Mouse (Mus musculus) cerebellum, adult 18-20 months (tissue): ENCODE measurements around the gene Tubg1.
"Not testable (repeated sequence)": the region's sequence is repeated elsewhere in the genome, so short reads cannot be mapped to it uniquely, and the experiment has no call there.

Source experiments
- DNase-seq, 2 experiments: peaks; one replicate each; pipeline ENCODE4 v3.0.0; 2021

The Tubg1 gene

DNA sequence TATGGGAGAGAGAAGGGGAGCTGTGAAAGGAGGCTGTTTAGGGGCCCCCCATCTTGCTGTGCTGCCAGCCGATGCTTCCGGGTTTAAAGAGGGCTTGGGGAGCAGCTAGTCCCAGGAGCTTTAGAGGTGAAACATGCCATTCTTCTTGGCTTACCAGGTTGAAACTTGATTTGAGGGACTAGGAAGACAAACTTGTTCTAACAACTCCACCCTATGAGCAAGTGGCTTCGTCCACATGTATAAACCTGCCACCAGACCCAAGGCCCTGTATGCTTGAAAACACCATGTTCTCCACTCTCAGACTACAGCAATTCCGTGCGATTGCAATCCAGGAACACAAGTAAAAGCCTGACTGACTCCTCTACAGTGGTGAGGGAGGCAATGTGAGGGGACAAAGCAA, 16.7 kb upstream of the Tubg1 start:
- DNase-seq: no peak

DNA sequence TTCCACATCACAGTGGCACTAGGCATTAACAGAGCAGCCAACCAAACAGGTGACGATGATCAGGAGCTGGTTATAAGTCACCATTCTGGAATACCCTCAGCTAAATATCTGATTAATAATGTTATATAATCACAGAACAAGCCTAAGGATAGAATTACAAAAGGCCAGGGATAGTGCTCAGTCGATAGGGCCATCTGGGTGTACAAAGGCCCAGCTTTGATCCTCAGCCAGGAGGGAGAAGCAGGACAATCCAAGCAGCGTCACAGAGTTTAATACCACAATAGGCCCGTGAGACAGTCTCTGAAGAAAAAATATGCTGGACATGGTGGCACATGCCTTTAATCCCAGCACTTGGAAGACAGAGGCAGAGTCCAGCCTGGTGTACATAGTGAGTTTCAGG, 10.4 kb upstream of the Tubg1 start:
- no peak for DNase-seq

DNA sequence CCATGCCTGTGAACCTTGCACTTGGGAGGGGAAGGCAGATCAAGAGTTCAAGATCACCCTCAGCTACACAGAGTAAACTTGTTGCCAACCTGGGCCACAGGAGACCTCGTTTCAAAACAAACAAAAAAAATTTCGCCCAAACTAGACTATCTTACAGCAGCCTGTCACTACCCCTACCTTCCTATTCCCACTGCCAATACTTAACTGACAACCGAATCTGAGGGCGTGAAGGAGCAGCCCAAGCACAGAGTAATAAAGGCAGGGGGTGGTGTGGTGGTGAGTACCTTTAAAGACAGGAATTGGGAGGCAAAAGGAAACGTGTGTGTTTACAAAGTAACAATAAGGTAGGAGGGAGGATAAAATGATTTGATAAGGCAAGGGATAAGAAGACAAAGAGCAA, 9.0 kb upstream of the Tubg1 start:
- no peak for DNase-seq

DNA sequence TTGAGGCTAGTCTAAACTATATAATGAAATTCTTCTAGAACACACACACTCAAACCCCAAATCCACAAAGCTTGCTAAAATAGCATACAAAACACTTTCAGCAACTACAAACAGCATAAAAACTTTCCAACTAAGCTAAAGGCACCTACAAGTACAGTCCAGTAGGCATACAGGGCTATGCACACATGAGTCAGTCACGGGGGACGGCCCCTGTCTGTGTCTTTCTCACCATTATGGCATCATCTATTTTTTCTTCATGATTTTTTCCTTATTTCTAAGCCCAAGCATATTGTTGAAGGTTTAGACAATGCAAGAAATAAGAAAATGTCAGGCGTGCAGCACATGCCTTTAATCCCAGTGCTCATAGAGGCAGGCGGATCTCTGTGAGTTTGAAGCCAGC, 8.6 kb upstream of the Tubg1 start:
- DNase-seq: no peak

- no peak for DNase-seq
Observed at GRCm38 (mm10) chr11:101112186-101112585, 7.6 kb upstream of the Tubg1 start.

DNA sequence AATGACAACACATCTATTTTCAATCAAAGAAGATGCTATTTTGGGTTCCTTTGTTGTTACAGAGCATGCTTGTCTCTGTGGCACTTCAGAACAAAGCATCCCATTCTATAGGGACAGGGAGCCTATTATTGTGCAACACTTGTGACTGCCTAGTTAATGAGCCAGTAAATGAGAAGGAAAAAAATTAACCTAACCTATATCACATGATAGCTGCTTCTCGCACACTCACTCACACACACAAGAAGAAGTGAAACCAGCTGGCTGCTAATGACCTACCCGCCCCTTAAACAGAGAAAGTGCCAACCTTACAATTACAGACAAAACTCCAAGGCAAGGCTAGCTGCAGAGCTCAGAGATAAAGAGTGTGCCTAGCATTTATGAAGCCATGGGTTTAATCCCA, 4.2 kb upstream of the Tubg1 start:
- no peak for DNase-seq

DNA sequence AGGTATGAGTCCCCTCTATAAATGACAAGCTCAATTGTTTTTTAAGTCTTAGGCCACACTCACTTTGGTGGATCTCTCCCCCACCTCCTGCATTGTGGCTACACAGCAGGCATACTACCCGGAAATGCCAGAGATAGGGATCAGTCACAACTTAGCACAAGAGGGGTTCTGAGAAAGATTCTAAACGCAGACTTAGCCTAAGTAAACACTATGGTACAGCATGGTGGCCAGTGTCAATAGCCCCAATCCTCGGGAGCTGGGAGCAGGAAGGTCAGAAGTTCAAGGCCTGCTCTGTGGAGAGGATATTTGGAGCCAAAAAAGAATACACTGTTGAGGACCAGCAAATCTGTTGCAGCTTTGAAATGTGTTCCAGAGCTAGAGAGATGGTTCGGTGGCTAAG, 1.6 kb upstream of the Tubg1 start:
- no peak for DNase-seq

GRCm38 (mm10) chr11:101119131-101119760, 492 bp upstream of the Tubg1 start:
- DNase-seq: no peak

GRCm38 (mm10) chr11:101120545-101121188, 929 bp downstream of the Tubg1 start:
- peak in 1 of 2 experiments; percentile 31 for DNase-seq

- not testable (repeated sequence) for DNase-seq
Observed at GRCm38 (mm10) chr11:101124494-101124893, 4.8 kb downstream of the Tubg1 start.

DNA sequence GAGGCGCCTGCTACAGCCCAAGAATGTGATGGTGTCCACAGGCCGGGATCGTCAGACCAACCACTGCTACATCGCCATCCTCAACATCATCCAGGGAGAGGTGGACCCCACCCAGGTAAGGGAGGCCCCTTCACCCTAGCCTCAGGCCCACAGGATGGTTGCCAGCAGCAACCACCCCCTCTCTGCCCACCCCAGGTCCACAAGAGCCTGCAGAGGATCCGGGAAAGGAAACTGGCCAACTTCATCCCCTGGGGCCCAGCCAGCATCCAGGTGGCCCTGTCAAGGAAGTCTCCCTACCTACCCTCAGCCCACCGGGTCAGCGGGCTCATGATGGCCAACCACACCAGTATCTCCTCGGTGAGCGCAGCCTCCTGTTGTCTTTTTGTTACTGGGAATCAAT, 5.3 kb downstream of the Tubg1 start:
- DNase-seq: not testable (repeated sequence)

DNA sequence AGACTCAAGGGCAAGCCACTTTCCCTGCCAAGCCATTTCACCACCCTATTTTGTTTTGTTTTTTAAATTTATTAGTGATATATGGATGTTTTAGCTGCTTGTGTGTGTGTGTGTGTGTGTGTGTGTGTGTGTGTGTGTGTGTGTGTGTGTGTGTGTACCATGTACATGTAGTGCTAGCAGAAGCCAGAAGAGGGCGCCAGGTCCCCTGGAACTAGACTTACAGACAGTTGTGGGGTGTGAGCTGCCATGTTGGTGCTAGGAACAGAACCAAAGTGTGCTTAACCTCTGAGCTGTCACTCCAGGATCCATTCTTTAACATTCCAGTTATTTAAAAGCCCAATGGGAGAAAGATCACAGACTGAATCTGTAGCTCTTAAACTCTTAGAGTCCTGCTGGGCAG, 7.3 kb downstream of the Tubg1 start:
- DNase-seq: peak in 1 of 2 experiments; percentile 38

- DNase-seq: peak; percentile 80 to 91
Observed at GRCm38 (mm10) chr11:101128996-101129577, 9.3 kb downstream of the Tubg1 start.

GRCm38 (mm10) chr11:101130056-101130756, 10.5 kb downstream of the Tubg1 start:
- peak; percentile 45 to 49 for DNase-seq

DNA sequence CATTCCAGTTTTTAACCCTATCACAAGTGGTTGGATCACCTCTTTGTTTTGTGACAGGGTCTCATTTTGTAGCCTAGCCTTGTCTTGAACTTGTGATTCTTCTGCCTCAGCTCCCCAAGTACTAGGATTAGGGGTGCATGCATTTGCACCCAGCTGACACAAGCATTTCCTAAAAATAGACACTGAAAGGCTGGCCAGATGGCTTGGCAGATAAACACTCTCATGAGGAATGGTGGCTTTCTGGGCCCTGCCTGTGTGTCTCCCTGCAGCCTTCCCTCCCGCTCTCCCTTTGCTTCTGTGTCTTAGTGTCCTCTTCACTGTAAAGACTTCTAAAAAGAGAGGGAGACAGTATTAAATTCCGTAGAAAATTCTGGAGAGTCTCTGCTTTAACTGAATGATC, 11.4 kb downstream of the Tubg1 start:
- peak; percentile 69 to 78 for DNase-seq

GRCm38 (mm10) chr11:101131701-101132100, 12.0 kb downstream of the Tubg1 start:
- DNase-seq: no peak

- no peak for DNase-seq
Observed at GRCm38 (mm10) chr11:101133037-101133436, 13.3 kb downstream of the Tubg1 start.

DNA sequence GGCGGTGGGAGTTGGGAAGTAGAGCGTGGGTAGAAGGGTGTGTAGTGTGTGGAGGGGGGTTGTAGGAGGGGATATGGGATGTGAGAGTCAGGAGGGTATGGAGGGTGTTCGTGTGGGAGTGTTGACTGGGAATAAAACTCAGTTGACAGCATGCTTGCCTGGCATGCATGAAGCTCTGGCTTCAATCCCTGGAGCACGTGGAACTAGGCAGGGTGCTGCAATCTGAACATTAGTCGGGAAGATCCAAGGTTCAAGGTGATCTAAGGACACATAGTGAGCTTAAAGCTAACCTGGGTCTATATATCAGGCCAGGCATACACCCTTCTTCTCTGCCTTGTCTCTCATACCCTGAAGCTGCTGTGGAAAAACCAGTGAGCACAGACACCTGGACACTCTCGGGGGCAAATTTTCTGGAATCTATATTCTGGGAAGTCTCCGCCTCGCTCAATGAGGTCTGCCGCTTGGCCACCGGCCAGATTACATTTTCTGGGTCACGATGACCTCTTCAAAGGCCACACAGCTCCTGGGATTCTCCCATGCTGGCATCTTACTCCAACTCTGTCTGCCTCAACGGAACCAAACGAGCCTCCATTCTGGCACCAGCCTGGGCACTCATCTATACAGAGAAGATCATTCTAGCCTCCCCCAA, 14.6 kb downstream of the Tubg1 start:
- peak in 1 of 2 experiments; percentile 37 for DNase-seq

GRCm38 (mm10) chr11:101137000-101137399, 17.3 kb downstream of the Tubg1 start:
- DNase-seq: no peak

- DNase-seq: no peak
Observed at GRCm38 (mm10) chr11:101138536-101139181, 18.9 kb downstream of the Tubg1 start.

GRCm38 (mm10) chr11:101140164-101140819, 20.6 kb downstream of the Tubg1 start:
- DNase-seq: peak in 1 of 2 experiments; percentile 45

- no peak for DNase-seq
Observed at GRCm38 (mm10) chr11:101141088-101141487, 21.4 kb downstream of the Tubg1 start.
